11 mouse cellular contexts compared by ENCODE assay signal in the genomic region with DNA sequence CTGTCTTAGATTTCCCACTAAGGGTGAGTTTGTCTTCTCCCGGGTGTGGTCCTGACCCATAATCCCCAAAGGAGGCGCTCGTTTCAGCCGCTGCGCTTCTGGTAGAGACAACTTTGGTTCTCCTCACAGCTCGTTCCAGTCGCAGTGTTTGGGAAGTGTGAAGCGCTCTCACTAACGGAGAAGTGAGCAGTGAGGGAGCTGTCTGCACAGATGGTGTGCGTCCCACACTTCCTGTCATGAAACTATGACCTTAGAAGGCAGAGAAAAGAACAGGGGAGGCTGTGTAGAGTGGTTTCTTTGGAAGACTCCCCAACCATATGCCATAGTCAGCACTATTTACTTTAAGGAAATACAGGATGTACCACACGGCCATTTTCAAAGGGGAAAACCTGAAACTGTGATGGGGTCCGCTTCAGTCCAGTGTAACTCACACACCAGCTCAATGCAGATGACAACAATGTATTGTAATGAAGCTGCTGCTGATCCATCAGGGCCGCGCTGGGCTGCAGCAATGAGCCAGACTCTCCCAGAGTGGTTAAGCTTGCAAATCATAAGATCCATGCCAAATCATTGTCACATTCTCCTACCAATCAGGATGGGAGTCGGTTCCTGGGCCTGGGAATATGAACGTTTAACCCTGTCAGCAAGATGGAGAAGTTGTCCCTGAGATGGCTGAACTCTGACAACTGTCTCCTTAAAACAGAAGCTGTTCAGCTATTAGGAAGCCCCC. TPM values are rescaled to one million over a fixed set of nuclear protein-coding genes. Genes with fewer than 3 reads are reported as not detected.
DNase-seq lines count a peak whose midpoint lies in the region; ATAC-seq and TF ChIP-seq lines count a peak whose summit lies in the region.
"Had no signal": no experiment of that assay in that cellular context is flagged by ENCODE, and none has a peak within 500 bp of the region (broad histone marks: within the 10 kb centered on the region; RNA-seq: fewer than 3 reads in every experiment).

No protein-coding gene starts in this region.

- H3K4me1 ChIP-seq in intestine, postnatal 0 days (replicated peaks; ENCODE audit: control insufficient read depth, insufficient read depth, low read length): no peaks in the 10 kb centered on the region
- 0 out of 2 replicates have a peak, but pooled peaks cover 4% of the 10 kb centered on the region for H3K4me1 ChIP-seq in intestine, embryonic 16.5 days (ENCODE audit: control insufficient read depth, insufficient read depth, low read length)
- H3K4me1 ChIP-seq in forebrain, embryonic 16.5 days (replicated peaks; ENCODE audit: control insufficient read depth, insufficient read depth, low read length): peaks cover 8% of the 10 kb centered on the region
- H3K4me1 ChIP-seq: limb, embryonic 10.5 days had no signal

- no peaks in the 10 kb centered on the region for H3K27me3 ChIP-seq in intestine, postnatal 0 days (replicated peaks; ENCODE audit: control insufficient read depth, insufficient read depth, low read length)
- no peaks in the 10 kb centered on the region for H3K27me3 ChIP-seq in intestine, embryonic 16.5 days (replicated peaks; ENCODE audit: control insufficient read depth, insufficient read depth, low read length)
- H3K27me3 ChIP-seq in forebrain, embryonic 16.5 days (replicated peaks; ENCODE audit: control insufficient read depth, insufficient read depth, low read length): no peaks in the 10 kb centered on the region

- H3K4me3 ChIP-seq in intestine, postnatal 0 days (ENCODE audit: low read depth, low read length): no peak overlapping the region
- no peak overlapping the region for H3K4me3 ChIP-seq in intestine, embryonic 16.5 days (ENCODE audit: low read length)
- no peak overlapping the region for H3K4me3 ChIP-seq in forebrain, embryonic 16.5 days (replicated peaks; ENCODE audit: low read length)
- H3K4me3 ChIP-seq: limb, embryonic 10.5 days had no signal

- H3K9me3 ChIP-seq in intestine, postnatal 0 days (ENCODE audit: control insufficient read depth): no peaks in the 10 kb centered on the region
- H3K9me3 ChIP-seq in intestine, embryonic 16.5 days (ENCODE audit: control insufficient read depth, low read length): no peaks in the 10 kb centered on the region
- H3K9me3 ChIP-seq in forebrain, embryonic 16.5 days (ENCODE audit: control insufficient read depth, low read length): no peaks in the 10 kb centered on the region
- H3K9me3 ChIP-seq: limb, embryonic 10.5 days had no signal

- peak; percentile 17 for DNase-seq in ES-CJ7 (ENCODE audit: low read depth, low spot score)
- peak; percentile 27 to 30 for DNase-seq in left cerebral cortex, postnatal 10 days (ENCODE audit: extremely low spot score in 1 of 2, low spot score in 2 of 2)
- no peak for DNase-seq in adrenal gland, postnatal 14 days
- DNase-seq: adrenal gland, adult 2 months; cerebellum, adult 8-10 months; heart, postnatal 36 days had no signal

- ATAC-seq in intestine, postnatal 0 days: no peak
- ATAC-seq in intestine, embryonic 16.5 days: no peak
- ATAC-seq in forebrain, embryonic 16.5 days: peak; percentile 86
- no peak for ATAC-seq in megakaryocyte, adult 5-6 weeks (ENCODE audit: poor library complexity, severe bottlenecking)

- H3K27ac ChIP-seq in intestine, postnatal 0 days (ENCODE audit: low read depth, low read length): no peak overlapping the region
- H3K27ac ChIP-seq in intestine, embryonic 16.5 days (ENCODE audit: low read length): no peak overlapping the region; the same call in 1 of the 2 replicates
- H3K27ac ChIP-seq in forebrain, embryonic 16.5 days (ENCODE audit: low read length): no peak overlapping the region; the same call in 1 of the 2 replicates
- H3K27ac ChIP-seq: limb, embryonic 10.5 days had no signal

- peaks cover 5% of the 10 kb centered on the region; the same call in 1 of the 2 replicates for H3K36me3 ChIP-seq in intestine, postnatal 0 days (ENCODE audit: control insufficient read depth, insufficient read depth)
- no peaks in the 10 kb centered on the region; the same call in 1 of the 2 replicates for H3K36me3 ChIP-seq in intestine, embryonic 16.5 days (ENCODE audit: control insufficient read depth, insufficient read depth, low read length)
- peaks cover 14% of the 10 kb centered on the region for H3K36me3 ChIP-seq in forebrain, embryonic 16.5 days (ENCODE audit: control insufficient read depth, insufficient read depth)

- no peak overlapping the region for H3K9ac ChIP-seq in intestine, postnatal 0 days (ENCODE audit: low read depth, low read length)
- H3K9ac ChIP-seq in intestine, embryonic 16.5 days (ENCODE audit: low read depth, low read length): no peak overlapping the region
- no peak overlapping the region for H3K9ac ChIP-seq in forebrain, embryonic 16.5 days (replicated peaks; ENCODE audit: low read depth, low read length)

- 69% methylated on average over 16 of the region's 16 CpGs for WGBS in intestine, postnatal 0 days
- WGBS in intestine, embryonic 16.5 days: 66% methylated on average over 16 of the region's 16 CpGs
- 57% methylated on average over 16 of the region's 16 CpGs for WGBS in forebrain, embryonic 16.5 days

- intact Hi-C loops in left cerebral cortex, postnatal 10 days (cut with DNase I): no loop called here

- H3K4me2 ChIP-seq in intestine, postnatal 0 days (replicated peaks; ENCODE audit: low read depth): no peak overlapping the region
- H3K4me2 ChIP-seq in intestine, embryonic 16.5 days (ENCODE audit: low read depth, low read length): no peak overlapping the region
- no peak overlapping the region for H3K4me2 ChIP-seq in forebrain, embryonic 16.5 days (ENCODE audit: low read length)

- 0 out of 2 replicates have a peak, but pooled peaks have one; percentile 4 for TF ChIP-seq CTCF in intestine, postnatal 0 days (IDR thresholded peaks at IDR 0.05; ENCODE audit: low read depth)

RNA-seq across cellular contexts. Expression of a gene that starts 28.9 kb away (rescaled TPM):
- 0.04 TPM in 1 of 2 replicates, not detected in the other for polyA plus RNA-seq in intestine, postnatal 0 days (2015; fragmentation: Nextera tagmentation; extraction: Ambion mirVana)
- 0.05 TPM in 1 of 2 replicates, not detected in the other for polyA plus RNA-seq in intestine, embryonic 16.5 days (2015; fragmentation: Nextera tagmentation; extraction: Ambion mirVana)
- polyA plus RNA-seq in forebrain, embryonic 16.5 days (2015; fragmentation: Nextera tagmentation; extraction: Ambion mirVana): 0.06 and 0.26 TPM in 2 replicates
- total RNA-seq in left cerebral cortex, postnatal 10 days (2021): under 1 TPM in 1 of 2 experiments, not detected in 1; 0.11 TPM
- 0.07 and 0.39 TPM in 2 replicates for total RNA-seq in megakaryocyte, adult 5-6 weeks (2015)
- 0.48 and 0.65 TPM in 2 replicates for total RNA-seq in megakaryocyte, adult 5-6 weeks (2017)
- 0.11 TPM in 2 replicates for total RNA-seq in adrenal gland, postnatal 14 days (2021)
- total RNA-seq: adrenal gland, adult 2 months had no signal
- polyA plus RNA-seq: adrenal gland, adult 2 months had no signal

RNA-seq across cellular contexts. Expression of a gene that starts 36.8 kb away (rescaled TPM):
- 3.5 and 4.4 TPM in 2 replicates for polyA plus RNA-seq in intestine, postnatal 0 days (2015; fragmentation: Nextera tagmentation; extraction: Ambion mirVana)
- 12.7 and 13.6 TPM in 2 replicates for polyA plus RNA-seq in intestine, embryonic 16.5 days (2015; fragmentation: Nextera tagmentation; extraction: Ambion mirVana)
- polyA plus RNA-seq in forebrain, embryonic 16.5 days (2015; fragmentation: Nextera tagmentation; extraction: Ambion mirVana): 22.2 and 23.4 TPM in 2 replicates
- 10 to 100 TPM; 27.6 to 28.9 TPM for total RNA-seq in left cerebral cortex, postnatal 10 days (2021)
- total RNA-seq in megakaryocyte, adult 5-6 weeks (2015): 2.5 and 3.9 TPM in 2 replicates
- total RNA-seq in megakaryocyte, adult 5-6 weeks (2017): 2.0 and 2.5 TPM in 2 replicates
- 16.1 and 18.1 TPM in 2 replicates for total RNA-seq in adrenal gland, postnatal 14 days (2021)
